Mouse (Mus musculus) thymus, postnatal 0 days (tissue): ENCODE data around the gene Spsb4. TPM values are rescaled to one million over a fixed set of nuclear protein-coding genes. Genes with fewer than 3 reads are reported as not detected.

Experiments used
- DNase-seq: peaks from one replicate; pipeline ENCODE4 v3.0.0-alpha.2; 2015; ENCODE audit warnings: low spot score
- polyA plus RNA-seq: library from polyadenylated mRNA; unstranded; fragments of >200 nt; fragmentation: Nextera tagmentation; extraction: Ambion mirVana; gene quantifications from 2 replicates; pipeline ENCODE4 v1.2.1, GENCODE M21; 2015

Spsb4 gene
- polyA plus RNA-seq, 1 experiment from 2014 or later: 2.2 TPM

DNA sequence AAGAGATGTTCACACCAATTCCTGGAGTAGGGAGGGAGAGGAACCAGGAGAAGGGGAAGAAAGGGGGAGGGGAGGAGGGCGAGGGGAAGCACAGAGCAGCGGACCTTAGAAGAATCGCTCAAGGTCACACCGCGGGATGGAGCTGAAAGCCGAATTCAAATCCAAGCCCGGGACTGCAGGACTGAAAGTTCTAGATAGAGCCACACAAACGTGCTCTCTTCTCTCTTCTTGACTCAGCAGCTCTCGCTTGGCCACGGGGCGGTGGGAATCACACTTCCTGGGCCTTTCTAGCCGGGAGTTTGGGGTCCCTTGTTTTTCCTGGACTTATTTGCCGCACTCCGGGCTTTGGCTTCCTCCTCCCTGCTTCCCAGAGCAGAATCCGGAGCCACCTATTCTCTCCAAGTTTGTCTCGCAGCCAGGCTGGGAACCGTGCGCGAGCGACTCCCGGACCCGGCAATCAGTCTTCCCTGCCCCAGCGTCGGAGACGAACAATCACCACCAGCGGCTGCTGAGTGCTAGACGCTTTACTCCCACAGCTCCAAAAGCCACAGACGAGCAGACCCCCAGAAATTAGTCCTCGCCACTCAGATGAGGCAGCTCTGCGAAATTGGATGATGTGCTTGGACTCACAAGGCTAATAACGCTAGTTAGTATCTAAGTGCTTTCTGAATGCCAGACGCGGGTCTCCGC, 1.4 kb downstream of the Spsb4 start:
- peak; percentile 5 for DNase-seq

- DNase-seq: no peak
These were observed 2.9 kb downstream of the Spsb4 start for GRCm38 (mm10) chr9:97015751-97016150.

DNA sequence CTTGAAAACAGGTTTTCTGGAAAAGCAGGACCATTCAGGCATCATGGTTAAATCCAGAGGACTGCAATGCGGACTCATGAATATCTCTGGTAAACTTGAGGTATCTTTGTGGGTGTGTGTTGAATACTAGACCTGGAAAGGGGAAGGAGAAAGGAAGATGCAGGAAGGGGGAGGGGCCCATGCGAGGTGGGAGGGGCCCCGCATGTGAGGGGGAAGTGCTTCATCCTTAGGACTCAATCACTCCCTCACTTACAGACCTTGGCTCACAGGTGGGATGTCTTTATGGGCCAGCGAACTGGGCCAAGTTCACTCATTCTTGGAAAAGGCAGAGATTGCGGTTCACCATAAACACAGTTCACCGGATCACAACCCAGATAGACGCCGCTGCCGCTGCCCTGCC, 4.9 kb downstream of the Spsb4 start:
- no peak for DNase-seq

DNA sequence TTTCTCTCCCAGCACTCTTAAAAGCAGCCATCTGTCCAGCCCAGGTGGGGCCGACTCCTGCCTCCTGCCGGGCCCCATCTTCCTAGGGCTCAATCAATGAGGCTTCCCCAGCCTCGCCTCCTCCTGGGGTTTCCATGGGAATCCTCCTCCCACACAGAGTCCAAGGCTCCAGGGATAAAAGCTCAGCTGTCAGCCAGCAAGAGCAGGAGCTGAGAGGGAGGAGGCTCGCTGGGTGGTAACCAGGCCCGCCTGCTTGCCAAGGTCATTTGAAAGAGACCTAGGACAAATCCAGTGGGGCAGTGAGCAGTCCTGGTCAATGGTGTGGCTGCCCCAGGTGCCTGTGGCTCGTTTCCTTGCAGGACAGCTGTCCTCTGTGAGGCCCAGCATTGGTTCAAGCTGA, 5.5 kb downstream of the Spsb4 start:
- no peak for DNase-seq

DNA sequence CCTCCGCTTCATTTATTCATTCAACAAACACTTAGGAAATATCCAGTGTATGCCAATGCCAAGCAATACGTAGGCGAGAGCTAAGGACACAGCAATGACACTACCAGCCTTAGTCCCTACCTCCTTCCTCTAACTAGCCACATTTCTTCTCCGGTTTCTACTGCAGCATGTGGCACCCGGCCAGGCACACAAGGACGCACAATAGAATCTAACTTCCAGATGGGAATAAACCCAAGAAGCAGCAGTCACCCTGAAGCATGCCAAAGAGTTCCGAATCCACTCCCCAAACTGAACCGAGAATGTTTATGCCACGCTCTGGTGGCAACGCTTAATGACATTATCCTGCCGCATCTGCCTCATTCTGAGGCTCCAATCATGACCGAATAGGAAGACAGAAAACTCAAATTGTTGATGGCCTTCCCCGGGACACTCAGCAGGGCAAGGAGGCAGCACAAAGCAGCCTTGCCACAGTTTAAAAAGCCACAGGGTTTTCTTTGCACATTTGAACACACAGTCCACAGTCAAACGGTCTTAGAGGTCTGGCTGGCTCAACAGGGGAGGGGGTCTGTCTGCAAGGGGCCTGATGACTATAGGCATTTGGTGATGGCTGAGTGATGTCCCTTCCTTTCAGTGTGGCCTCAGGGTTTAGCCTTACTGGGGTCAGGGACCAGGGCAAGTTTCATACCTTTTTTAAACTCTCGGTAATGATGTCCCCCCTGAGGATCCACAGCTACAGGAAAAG, 7.0 kb downstream of the Spsb4 start:
- DNase-seq: no peak

DNA sequence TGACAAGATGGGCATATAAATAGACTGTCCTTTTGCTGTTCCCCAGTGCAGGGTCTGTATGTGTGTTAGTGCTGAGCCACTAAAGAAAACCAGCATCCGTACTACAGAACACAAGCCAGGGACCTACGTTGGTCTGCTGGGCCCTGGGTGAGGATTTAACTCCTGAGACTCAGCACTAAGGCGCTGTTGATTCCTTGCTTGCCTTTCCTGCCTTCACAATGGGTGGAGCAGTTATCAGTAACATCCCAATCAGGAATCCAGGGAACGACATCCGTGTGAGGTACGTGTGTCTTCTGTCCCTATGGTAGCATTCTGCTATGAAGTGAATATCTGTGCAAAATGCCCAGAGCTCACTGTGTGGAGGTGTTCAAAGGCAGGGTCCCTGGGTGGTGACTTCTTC, 8.2 kb downstream of the Spsb4 start:
- no peak for DNase-seq

- no peak for DNase-seq
These were observed 13.9 kb downstream of the Spsb4 start for GRCm38 (mm10) chr9:97004726-97005125.

GRCm38 (mm10) chr9:97003173-97003572, 15.5 kb downstream of the Spsb4 start:
- DNase-seq: no peak

DNA sequence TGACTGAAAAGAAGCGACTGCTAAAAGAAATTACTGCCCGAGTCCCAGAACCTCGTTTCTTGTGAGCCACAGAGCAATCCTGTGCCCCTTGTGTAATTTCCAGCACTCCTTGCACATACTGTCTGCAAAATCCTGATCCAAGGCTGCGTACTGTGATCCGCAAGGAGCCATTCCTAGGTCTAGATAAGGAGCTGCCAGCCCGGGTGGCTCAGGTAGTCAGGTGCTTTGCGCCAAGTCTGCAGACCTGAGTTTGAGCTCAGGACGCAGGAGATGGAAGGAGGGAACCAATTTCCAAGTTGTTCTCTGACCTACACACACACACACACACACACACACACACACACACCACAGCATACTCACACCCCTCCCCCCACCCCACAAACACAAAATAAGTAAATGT, 16.0 kb downstream of the Spsb4 start:
- DNase-seq: no peak

GRCm38 (mm10) chr9:97002025-97002424, 16.6 kb downstream of the Spsb4 start:
- no peak for DNase-seq

DNA sequence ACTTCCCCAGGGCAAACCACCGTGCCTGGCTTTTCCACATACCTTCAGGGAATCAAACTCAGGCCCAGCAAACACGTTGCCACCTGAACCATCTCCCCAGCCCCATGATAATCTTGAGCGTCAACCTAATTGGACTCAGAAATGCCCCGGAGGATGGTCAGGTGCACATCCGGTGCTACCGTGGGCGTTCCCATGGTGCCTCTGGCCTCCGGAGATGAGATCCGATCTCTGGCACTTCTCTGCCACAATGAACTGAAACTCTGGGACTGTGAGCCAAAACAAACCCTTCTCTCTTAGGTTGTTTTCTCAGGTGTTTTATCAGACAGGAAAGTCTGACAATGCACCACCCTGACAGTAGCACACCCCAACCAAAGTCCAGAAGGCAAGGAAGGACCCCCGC, 17.2 kb downstream of the Spsb4 start:
- DNase-seq: no peak

DNA sequence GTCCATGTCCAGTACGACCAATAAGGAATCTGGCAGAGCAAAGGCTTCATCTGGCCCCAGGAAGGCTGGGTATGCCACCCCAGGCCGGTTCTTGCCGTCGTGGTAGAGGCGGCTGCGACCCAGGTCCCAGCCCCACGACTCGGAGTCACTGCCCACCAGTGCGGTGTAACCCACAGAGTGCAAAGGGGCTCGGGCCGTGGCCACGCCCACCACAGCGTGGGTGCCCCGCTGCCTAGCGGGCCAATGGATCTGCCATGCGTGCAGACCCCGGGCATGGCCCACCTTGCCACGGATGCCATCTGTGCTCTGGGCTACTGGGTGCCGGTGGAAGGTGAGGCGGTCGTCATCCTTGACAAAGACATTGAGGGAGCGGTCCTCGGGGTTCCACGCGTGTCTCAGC, 22.9 kb downstream of the Spsb4 start:
- no peak for DNase-seq

GRCm38 (mm10) chr9:96994733-96995132, 23.9 kb downstream of the Spsb4 start:
- DNase-seq: no peak

GRCm38 (mm10) chr9:96991118-96991517, 27.5 kb downstream of the Spsb4 start:
- DNase-seq: no peak

DNA sequence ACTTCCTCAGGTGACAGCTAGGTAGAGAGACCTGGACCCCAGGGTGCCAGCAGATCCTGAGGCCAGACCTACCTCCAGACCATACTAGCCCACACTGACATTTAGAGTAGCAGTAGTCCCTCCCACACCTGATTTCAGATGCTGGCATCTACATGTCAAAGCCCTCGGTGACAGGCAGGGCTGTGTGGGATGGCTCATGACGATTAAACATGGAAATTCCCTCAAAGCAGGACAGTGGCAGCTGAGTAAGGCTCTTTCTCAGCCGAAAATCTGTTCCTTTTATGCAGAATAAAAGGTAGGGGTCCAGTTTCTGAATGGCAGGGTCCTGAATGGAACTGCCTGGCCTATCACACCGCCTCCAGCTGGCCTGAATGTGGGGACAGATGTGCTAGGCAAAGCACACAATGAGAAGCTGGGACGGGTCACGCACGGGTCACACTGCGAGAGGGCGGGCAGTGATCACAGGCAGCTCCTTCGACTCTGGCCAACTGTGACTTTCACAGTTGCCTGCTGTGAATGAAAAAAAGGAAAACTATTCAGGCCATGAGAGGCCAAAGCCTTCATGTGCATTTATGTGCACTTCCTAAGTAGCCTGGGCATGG, 29.2 kb downstream of the Spsb4 start:
- DNase-seq: no peak

DNA sequence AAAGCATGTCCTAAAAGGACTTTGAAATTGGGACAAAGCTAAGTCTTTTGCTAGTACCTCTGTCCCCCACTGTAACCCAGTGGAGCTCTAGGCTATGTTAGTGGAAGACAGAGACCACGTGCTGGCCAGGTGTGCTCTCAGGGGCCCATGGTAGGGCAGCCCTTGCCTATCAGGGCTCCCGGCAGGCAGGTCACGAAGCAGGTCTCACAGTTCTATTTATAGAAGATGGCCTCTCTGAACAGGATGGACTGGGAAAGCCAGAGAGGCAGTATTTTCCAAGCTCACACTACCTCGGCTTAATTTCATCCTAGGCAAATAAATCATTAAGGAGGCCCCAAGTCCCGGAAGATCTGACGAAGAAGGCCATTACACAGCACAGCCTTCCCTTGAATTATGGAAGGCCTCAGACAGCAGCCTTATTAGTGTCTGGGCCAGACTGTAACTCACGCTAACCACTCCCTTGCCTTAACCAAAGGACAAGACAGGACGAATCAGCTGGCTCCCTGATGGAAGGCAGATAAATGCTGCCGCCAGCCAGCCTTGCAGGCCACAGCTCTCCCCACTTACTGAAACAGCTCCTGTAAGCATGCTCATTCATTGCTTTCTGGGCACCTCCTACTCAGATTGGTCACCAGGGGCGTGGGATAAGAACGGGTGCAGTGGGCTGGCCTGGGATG, 31.7 kb downstream of the Spsb4 start:
- no peak for DNase-seq

GRCm38 (mm10) chr9:96984034-96984433, 34.6 kb downstream of the Spsb4 start:
- no peak for DNase-seq

DNA sequence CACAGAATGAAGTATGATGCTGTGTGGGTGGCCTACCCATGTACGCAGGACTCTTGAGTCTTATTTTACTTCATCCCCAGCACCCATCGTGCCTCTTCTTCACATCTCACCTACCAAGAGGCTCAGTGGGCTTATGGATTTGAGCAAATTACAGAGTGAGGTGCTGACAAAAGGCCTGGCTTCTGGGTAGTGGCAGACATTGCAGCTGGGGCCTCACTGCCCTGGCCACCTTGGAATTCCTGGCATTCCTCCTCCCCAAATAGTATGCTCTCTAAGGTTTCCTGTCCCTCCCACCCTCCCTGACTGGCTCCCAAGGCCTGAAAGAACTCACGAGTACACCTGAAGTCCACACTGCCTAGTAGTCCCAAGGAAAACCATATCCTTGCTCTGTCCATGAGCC, 35.7 kb downstream of the Spsb4 start:
- DNase-seq: no peak

DNA sequence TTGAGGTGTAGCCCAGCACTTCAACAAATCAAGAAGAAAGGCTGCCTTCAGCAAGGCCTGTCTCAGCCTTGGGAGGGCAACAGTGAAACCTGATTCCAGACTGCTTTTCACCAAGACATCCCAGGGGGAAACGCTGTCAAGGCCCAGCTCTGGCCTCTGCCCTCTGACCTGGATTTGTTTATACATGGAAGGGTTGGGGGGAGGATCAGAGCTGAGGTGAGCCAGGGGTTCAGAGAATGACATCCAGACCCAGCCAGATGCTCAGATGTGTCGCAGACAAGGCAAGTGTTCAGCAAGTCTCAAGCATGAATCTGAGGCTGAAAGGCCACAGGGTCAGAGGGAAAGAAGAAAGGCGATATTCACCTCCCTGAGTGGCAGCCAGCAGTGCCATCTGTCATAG, 36.3 kb downstream of the Spsb4 start:
- DNase-seq: no peak

DNA sequence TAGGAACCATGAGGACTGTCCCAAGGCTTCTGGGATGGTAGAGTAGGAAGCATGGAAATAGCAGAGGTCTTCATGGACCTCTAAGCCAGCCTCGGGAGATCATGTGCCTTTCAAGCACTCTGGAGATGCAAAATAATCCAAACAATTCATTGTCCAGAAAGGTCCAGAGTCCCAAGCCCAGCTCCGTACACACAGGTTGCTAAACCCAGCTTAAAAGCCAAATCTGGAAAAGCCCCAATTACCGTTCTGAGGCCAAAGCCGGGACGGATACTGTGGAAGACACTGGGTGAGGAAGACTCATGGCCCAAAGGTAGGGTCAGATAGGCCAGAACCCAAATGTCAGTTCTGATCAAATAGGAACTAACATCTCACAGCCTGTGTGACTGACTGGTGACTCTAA, 36.8 kb downstream of the Spsb4 start:
- no peak for DNase-seq

DNA sequence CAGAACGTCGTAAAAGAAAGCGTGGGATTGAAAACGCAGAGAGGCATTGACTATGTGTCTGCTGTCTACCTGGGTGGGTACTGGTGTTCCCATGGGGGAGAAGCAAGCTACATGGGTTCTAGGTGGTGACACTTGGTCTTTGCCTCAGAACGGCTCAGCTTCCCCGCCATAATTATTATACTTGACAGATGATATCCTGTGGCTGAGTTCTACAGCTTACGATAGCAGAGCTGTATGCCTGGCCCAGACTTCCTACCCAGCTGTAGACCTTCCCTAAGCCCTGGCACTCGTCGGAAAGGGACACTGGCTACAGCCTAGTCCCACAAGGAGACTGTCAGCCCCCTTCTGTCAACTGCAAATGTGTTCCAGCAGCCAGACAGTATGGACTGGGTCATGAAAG, 37.5 kb downstream of the Spsb4 start:
- DNase-seq: no peak
